Mouse (Mus musculus) hematopoietic multipotent progenitor cell, adult 10-12 weeks (in vitro differentiated cells): ENCODE data around the gene Golga7b. TPM values are rescaled to one million over a fixed set of nuclear protein-coding genes. Genes with fewer than 3 reads are reported as not detected.

Source experiments
- polyA plus RNA-seq: library from polyadenylated mRNA; stranded (reverse); fragments of >175 nt; gene quantifications from 2 replicates; pipeline ENCODE4 v1.2.3, GENCODE M21; 2012; ENCODE audit warnings: low replicate concordance

Gene Golga7b
- polyA plus RNA-seq, result 0.03 TPM in 1 of 2 replicates, not detected in the other

GRCm38 (mm10) chr19:42247519-42247918 lies at the start of gene Golga7b:
TSS of gene Golga7b (plus strand) at chr19:42247574.

GRCm38 (mm10) chr19:42201696-42202381 lies 45.5 kb upstream of the Golga7b start, which contains the start of gene Sfrp5:
TSS of gene Sfrp5 (minus strand) at chr19:42202252.

Other genes with a start within 250 kb of the Golga7b start
- 0.88 and 2.3 TPM in 2 replicates for gene Ankrd2, start 211.6 kb upstream of the Golga7b start, polyA plus RNA-seq
- gene Hoga1, start 202.0 kb upstream of the Golga7b start, polyA plus RNA-seq, result 0.80 TPM in 1 of 2 replicates, not detected in the other
- gene 4933411K16Rik, start 195.3 kb upstream of the Golga7b start, polyA plus RNA-seq, result 0.08 TPM in 1 of 2 replicates, not detected in the other
- gene Morn4, start 161.2 kb upstream of the Golga7b start, polyA plus RNA-seq, result 0.08 TPM in 2 replicates
- 28.0 and 54.8 TPM in 2 replicates for gene Pi4k2a, start 157.1 kb upstream of the Golga7b start, polyA plus RNA-seq
- gene Avpi1, start 118.5 kb upstream of the Golga7b start, polyA plus RNA-seq, result 26.7 and 58.4 TPM in 2 replicates
- gene Marveld1, start 100.2 kb upstream of the Golga7b start, polyA plus RNA-seq, result 17.7 and 33.9 TPM in 2 replicates
- 26.0 and 40.9 TPM in 2 replicates for gene Zfyve27, start 83.6 kb upstream of the Golga7b start, polyA plus RNA-seq
- not detected in 2 replicates for gene Sfrp5, start 45.3 kb upstream of the Golga7b start, polyA plus RNA-seq
- not detected in 2 replicates for gene Crtac1, start 184.2 kb downstream of the Golga7b start, polyA plus RNA-seq